Mouse (Mus musculus) stomach, postnatal 0 days (tissue): ENCODE measurements at regions not wholly inside any gene's neighbourhood (a gene's known extent, or its start where the extent isn't known, plus 50 kb on each side); places are given as distances from the start of the nearest gene placed in this dataset.

ENCODE experiments used
- CTCF ChIP-seq: IDR thresholded peaks from 2 replicates; pipeline ENCODE4 v1.5.1; 2016; ENCODE audit warnings: antibody characterized with exemption, low read depth, mild to moderate bottlenecking, moderate library complexity
- EP300 ChIP-seq: optimal IDR thresholded peaks from 2 replicates; pipeline ENCODE3; 2016; ENCODE audit warnings: antibody characterized with exemption

GRCm38 (mm10) chr5:64706586-64706985 lies 96.6 kb upstream of the Klf3 start:
- TF ChIP-seq CTCF (no peak), EP300 (no peak)
